Mouse (Mus musculus): ENCODE results near the gene Gjc1. TPM values are rescaled to one million over a fixed set of nuclear protein-coding genes. Genes with fewer than 3 reads are reported as not detected.

Gjc1 gene
- 1 to 10 TPM; 5.7 to 6.3 TPM for total RNA-seq (2021)

DNA sequence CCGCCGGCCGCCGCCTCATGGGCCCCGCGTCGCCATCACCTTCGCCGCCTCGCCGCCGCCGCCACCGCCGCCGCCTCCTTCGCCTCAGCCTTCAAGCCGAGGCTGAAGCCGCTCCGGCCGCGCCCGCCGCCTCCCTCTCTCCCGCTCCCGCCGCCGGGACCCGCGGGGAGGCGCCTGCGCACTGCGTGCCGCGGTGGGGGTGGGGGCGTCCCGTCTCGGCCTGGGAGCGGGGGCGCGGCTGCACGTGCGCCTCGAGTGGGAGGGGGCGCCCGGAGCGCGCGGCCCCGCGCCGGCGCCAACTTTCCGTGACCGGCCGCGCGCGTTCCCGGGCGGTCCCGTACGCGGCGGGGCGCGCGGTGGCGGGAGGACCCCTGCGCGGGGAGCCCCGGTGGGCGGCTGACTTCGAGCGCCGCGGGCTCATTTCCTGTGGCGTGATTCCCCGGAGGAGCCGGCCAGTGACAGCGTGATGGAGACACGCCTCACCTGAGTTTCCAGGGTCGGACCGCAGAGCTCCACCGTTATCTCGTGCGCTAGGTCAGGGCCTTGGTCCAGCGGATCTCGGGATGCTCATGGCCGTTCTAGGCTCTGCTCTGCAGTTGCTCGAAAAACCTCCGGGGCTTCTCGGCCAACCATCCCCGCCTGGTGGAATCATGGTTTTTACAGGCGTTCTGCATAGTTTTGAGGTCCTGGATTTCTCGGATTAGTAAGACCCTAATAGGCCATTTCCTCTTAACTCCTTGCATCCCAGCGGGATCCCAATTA lies at the start of gene Gjc1:
Gjc1 (minus strand) TSS at position 680 of the 762 bp plus-strand sequence.
- DNase-seq (ENCODE audit: extremely low spot score in 1 of 2, low spot score in 1 of 2): peak; percentile 12 to 35

DNA sequence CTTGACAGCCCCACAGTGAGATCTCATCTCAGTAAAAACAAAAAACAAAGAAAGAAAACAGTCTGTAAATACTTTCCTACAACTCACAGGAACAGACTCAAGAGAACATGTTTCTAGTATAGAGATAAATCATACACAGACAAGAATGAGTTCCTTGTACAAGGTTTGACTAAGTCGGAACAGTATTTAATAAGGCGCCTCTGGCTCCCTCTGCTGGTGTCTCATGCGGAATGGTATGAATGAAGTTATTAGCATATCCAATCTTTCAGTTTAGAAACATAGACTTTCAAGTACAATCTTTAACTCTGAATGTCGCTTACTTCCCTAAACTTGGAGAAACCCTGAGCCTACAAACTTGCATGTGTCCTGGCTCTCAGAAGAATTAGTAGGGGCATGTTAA lies 44.8 kb upstream of the Gjc1 start:
- DNase-seq (ENCODE audit: extremely low spot score in 1 of 2, low spot score in 1 of 2): peak in 1 of 2 experiments; percentile 78

DNA sequence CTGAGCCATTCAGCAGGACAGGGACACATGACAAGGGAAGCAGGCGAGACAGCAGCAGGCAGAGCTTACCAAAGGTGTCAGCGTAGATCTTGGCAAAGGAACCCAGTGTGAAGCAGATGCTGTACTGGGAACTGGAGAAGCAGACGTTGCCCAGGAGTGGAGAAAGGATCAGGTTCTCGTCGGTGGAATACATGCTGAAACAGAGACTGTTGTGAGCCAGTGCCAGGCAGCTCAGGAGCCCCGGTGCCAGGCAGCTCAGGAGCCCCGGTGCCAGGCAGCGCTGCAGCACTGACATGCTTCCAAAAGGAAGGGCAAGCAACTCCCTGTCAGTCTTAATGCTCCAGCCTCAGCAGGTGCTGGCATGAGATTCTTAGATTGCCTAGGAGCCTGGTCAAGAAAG lies 40.4 kb upstream of the Gjc1 start:
- no peak for DNase-seq (ENCODE audit: extremely low spot score in 1 of 2, low spot score in 1 of 2)

DNA sequence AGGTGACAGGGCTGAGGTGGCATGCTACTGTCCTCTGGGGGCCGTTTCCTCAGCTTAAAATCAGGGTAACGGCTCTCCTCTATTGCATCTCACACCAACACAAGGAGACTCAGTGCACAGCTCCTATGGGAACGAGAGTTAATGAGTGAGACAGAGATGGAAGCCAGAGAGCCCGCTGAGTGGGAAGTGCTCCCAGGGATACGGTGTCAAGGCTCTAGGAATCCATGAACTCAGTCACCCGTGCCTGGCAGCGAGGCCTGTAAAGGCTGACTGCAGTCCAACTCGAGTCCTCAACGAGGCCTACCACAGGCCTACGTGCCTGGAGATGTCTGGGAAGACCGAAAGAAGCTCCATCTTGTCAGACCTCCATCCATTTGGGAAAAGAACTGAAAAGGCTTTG lies 39.5 kb upstream of the Gjc1 start:
- no peak for DNase-seq (ENCODE audit: extremely low spot score in 1 of 2, low spot score in 1 of 2)

DNA sequence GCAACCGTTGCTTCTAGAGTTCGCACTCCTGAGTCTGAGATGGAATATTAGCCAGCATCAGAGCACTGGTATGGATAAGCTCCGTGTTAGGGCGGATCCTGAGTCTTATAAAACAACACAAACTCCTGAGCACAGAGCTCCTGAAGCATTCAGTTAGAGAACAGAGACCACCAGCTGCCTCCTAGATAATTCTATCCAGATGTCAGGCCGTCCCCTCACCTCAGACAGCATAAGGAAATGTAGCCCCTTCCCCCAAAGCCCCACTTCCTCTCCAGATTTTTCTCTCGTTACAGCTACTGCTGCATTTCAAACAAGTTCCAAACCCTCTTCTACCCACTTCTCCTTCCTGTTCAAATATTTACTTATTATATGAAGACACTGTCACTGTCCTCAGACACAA lies 36.4 kb upstream of the Gjc1 start:
- DNase-seq (ENCODE audit: extremely low spot score in 1 of 2, low spot score in 1 of 2): no peak

DNA sequence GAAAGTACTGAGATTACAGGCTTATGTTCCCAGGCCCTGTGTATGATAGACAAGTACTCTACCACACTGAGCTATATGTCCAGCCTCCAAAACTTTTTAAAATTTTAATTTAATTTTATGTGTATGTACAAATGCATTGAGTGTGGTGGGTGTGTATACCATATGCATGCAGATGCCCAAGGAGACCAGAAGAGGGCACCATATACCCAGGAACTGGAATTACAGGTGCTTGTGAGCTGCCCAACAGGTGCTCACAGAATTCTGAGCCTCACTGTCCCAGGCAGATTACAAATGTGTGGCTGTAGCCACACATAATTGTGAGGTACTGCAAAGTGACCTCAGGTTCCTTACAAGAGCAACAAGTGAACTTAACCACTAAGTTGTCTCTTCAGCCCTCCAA lies 34.3 kb upstream of the Gjc1 start:
- DNase-seq (ENCODE audit: extremely low spot score in 1 of 2, low spot score in 1 of 2): no peak

DNA sequence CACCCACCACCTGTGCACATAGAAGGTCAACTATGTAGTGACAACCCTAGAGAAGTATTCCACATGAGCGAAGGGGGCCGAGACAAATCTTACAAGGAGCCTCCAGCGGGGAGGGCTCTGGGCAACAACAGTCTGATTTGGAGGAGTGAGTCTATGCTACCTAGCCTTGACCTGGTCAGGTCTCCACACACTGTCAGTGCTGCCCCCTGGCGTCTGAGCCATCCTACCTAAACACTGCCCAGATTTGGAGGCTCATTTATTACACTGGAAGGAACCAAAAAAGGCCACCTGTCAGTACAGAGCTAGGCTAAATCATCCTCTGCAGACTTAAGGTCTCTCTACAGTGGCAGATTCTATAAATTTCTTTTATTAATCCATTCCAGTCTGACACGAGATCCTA lies 32.4 kb upstream of the Gjc1 start:
- peak in 1 of 2 experiments; percentile 61 for DNase-seq (ENCODE audit: extremely low spot score in 1 of 2, low spot score in 1 of 2)

DNA sequence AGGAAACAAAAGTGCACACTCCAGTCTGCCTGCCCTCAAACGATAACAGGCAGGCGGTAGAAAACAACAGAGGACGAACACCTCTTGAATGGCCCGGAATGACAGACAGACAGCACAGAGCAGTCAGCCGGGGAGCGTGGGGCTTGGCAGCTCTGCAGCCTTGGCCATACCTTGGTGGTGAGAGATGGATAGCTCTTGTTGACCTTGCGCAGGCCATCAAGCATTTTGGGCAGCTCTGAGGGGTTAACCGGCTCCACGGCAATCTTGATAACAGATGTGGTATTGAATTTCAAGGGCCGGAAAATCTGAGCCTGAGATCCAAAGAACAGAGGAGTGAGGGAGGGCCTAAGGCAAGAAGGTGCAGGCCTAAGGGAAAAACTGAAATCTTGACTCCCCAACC lies 26.4 kb upstream of the Gjc1 start:
- no peak for DNase-seq (ENCODE audit: extremely low spot score in 1 of 2, low spot score in 1 of 2)

DNA sequence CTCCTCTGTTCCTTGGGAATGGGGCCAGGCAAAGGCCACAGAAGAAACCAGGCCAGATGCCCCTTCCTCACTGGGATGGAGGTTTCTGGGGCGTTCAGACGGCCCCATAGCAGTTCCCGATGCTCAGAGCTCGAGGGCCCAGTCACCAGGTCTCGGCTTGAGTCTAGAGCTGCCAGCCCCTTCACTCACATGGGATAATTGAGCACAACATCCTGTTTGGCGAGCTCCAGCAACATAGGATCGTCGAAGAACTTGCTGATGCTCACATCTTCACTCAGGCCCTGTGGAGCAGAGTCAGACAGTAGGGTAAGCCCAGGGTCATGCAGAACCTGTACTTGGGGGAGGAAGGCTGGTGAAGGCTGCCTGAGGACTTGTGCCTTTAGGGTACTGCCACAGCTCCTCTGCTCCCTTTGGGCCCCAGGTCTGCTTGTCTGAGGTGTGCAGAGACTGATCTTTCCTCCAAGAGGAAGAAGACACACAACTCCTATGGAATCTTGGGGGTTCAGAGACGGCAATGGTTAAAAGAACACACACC lies 19.2 kb upstream of the Gjc1 start:
- DNase-seq (ENCODE audit: extremely low spot score in 1 of 2, low spot score in 1 of 2): no peak

DNA sequence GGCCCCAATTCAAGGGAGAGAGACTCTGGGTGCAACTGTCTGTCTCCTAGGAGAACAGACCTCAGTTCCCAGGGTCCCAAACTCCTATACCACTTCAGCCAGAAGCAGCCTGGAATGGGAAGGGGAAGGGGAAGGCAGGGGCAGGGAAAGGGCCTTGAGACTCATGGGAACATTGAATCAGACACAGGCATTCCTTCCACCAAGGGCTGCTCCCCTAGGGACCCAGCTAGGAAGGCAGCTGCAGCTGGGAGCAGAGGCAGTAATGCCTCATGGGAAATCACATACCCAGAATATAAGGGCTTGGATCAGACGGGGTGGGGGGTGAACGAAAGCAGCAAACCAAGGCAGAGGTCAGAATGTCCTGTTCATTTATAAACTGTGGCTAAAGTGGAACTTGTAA lies 18.6 kb upstream of the Gjc1 start:
- no peak for DNase-seq (ENCODE audit: extremely low spot score in 1 of 2, low spot score in 1 of 2)

DNA sequence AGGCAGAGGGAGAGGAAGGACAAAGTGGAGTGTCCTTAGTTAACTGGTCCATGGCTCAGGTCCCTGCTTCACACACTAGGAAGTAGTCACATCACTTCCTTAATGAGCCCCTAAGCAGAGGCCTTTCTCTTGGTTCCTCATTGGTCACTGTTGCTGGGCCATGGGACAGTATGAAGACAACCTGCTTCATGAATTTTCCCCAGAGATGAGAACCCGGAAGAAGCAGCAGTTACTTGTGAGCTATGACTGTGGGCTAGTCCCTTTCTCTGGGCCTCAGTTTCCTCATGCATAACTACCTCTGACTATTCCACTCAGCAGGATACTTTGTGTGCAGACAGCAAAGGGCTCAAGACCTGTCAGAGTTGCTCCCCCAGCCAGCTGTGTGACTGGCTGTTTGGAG lies 17.9 kb upstream of the Gjc1 start:
- DNase-seq (ENCODE audit: extremely low spot score in 1 of 2, low spot score in 1 of 2): no peak

DNA sequence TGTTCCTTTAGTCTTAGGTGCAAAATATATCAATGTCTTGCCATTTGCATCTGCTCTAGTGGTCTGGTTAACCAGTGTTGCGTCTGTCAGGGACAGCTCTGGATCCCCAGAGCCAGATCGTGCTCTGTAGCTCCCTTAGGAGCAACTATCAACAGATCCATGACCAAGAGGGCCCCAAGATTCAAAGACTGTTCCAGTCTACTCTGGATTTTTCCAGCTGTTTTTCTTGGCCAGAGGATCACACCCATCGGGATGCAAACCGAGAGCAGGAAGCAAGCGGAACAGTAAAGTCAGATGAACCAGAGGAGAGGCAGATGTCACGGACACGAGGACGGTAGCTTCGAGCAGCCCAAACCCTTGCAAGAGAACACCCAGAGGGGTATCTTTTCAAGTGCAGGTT lies 16.6 kb upstream of the Gjc1 start:
- no peak for DNase-seq (ENCODE audit: extremely low spot score in 1 of 2, low spot score in 1 of 2)

DNA sequence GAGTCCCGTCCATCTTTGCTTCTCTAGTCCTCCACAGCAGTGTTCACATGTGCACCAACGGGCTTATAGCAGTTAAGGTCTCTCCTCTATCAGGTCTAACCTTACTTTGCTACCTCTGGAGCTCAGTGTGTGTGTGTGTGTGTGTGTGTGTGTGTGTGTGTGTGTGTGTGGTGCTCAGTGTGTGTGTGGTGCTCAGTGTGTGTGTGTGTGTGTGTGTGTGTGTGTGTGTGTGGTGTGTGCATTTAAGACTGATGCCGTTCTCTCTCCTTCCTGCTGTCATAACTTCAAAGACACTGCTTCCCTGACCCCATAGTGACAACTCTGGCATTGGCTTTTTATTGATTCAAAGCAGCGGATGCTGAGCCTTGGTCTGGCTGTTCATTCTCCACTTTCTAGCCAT lies 16.0 kb upstream of the Gjc1 start, which contains the start of gene Higd1b:
Higd1b (plus strand) TSS at position 301 of the 400 bp plus-strand sequence.
- DNase-seq (ENCODE audit: extremely low spot score in 1 of 2, low spot score in 1 of 2): no peak

DNA sequence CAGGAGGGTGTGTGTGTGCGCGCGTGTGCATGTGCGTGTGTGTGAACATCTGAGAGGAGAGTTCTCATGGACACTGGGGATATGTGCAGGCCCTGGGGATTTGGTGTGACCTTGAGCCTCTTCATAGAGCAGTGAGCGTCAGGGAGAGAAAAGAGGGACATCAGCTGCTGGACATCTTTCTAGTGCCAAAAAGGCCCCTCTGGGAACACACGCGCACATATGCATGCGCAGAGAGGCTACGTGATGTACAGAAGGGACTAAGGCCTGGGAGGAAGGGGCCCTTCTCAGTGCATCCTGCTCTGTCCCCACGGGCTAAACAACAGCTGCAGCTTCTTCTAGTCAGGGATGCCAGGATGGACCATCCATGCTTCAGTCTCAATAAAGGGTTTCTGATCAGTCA lies 14.7 kb upstream of the Gjc1 start:
- DNase-seq (ENCODE audit: extremely low spot score in 1 of 2, low spot score in 1 of 2): no peak

DNA sequence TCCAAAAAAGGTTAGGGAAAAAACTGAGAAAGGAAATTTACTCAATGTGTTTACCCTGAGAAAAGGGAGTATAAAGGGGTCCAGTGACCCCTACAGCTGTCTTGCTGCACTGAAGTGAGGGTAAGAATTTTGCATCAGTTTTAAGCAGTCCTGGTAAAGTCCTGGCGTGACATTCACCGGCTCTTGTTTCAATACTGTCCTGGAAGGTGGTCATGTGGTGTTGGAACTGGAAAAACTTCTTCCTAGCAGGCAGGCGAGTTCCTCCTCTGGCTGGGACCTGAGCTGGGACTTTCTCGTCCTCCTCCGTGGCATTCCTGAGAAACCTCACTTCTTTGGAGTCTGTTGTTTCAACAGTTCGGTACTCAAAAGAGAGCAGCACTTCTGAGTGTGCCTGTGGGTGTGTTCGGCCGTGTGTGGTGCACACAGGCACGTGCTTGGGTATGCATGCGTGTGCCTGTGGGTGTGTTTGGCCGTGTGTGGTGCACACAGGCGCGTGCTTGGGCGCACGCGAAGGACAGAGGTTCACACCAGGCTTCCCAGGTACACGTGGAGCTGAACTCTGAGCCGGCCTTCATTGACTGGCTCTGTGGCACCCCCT lies 13.3 kb upstream of the Gjc1 start:
- no peak for DNase-seq (ENCODE audit: extremely low spot score in 1 of 2, low spot score in 1 of 2)

DNA sequence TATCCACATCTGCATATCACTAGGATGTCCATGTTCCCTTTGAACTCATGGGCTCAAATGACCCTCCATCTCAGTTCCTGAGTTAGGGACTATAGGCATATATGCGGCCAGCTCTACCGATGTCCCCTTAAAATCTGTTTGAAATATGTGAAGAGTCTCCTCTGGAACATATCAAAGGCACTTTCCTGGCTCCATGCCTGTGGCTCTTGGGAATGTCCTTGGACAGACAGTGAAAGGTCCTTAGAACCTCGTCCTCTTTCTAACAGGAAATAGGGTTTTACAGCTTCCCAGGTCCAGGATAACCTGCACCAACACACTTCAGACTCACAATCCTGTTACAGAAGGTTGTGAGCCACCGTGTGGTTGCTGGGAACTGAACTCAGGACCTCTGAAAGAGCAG lies 10.8 kb upstream of the Gjc1 start:
- no peak for DNase-seq (ENCODE audit: extremely low spot score in 1 of 2, low spot score in 1 of 2)

DNA sequence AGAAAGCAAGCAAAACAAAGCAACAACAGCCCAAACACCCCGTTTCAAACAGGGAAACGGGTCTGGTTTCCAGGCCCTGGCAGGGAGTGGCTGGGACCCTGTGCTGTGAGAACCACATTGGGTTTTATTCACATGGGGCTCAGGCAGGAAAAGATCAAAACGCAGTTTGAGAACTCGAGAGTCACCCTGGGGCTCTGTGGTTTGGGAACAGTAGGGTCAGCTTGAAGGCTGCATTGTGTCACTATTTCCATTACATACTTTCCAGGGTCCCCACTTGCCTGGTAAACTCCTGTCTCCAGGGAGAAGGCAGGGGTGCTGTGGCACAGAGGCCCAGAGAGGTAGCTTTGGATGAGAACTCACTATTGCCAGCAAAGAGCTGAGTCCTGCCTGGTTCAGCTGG lies 7.6 kb upstream of the Gjc1 start:
- no peak for DNase-seq (ENCODE audit: extremely low spot score in 1 of 2, low spot score in 1 of 2)

DNA sequence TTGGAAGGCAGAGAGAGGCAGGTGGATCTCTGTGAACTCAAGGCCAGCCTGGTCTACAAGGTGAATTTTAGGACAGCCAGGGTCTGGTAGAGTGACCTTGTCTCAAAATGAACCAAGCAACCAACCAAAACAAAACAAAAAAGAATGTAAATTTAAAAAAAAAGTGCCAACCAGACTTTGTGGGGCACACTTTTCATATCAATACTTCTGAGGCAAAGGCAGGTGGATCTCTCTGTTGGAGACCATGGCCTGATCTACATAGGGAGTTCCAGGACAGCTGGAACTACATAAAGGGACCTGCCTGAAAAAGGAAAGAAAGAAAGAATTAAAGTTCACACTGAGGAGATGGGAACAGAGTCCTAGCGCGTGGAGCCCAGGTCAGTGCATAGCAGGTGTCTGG lies 7.0 kb upstream of the Gjc1 start:
- DNase-seq (ENCODE audit: extremely low spot score in 1 of 2, low spot score in 1 of 2): no peak

DNA sequence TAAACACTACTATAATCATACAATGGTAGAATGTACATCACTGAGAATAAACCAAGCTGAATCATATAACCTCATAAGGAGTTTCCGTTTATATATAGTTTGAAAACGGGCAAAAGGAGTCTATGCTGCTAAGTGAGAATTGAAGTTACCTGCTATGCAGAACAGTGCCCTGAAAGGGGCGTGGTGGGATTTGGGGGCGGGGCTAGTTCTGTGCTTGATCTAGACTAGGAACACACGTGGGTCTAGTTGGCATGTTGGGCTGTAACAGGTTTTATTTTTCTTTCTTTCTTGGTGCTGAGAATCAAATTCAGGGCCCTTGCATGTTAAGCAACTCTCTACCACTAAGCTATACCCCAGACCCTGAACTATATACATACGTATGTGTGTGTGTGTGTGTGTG lies 1.7 kb upstream of the Gjc1 start:
- no peak for DNase-seq (ENCODE audit: extremely low spot score in 1 of 2, low spot score in 1 of 2)

DNA sequence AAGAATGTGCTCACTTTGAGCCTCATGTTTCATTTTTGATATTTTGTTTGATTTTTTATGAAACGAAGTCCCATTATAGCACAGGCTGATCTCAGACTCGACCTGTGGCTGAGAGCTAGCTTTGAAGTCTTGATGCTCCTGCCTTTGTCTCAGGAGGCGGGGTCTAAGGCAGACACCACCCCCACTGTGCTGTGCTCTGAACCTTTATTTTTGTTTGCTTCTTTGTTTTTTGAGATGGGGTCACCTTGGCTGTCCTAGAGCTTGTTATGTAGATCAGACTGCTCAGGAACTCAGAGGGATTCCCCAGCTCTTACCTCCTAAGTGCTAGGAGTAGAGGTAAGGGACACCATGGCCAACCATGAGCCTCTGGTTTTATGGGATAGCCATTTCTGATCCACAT lies 932 bp upstream of the Gjc1 start:
- no peak for DNase-seq (ENCODE audit: extremely low spot score in 1 of 2, low spot score in 1 of 2)

DNA sequence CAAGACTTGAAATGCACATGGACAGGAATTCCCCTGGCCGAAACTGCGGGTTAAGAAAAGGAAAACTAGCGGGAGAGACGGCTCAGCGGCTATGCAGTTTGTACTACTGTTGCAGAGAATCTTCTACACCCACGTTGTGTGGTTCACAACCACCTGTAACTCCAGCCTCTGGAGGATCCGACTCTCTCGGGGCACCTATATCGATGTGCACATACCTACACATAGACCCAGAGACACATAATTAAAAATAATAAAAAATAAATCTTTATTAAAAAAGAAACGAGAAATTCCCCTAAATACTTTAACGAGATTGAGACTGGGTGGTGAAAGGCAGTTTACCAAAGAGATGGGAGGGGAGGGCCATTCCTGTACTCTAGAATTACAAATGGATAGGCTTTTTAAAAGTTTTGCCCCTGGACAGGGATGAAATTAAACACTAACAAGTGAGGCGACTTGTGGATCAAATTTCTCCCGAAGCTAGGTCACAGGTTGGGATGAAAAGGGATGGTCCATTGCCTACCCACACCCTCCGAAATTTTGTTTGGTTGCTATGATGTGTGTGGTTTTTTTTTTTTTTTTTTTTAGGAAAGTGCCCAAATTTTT lies 384 bp upstream of the Gjc1 start:
- no peak for DNase-seq (ENCODE audit: extremely low spot score in 1 of 2, low spot score in 1 of 2)
